Mouse (Mus musculus): ENCODE data around the gene H2afv. TPM values are rescaled to one million over a fixed set of nuclear protein-coding genes. Genes with fewer than 3 reads are reported as not detected.
A peak's percentile ranks its signal among the peaks of the same experiment; 100 is the strongest.

The H2afv gene
- 831 and 843 TPM in 2 replicates for polyA plus RNA-seq (2016; fragmentation: Nextera tagmentation; extraction: Ambion mirVana)

GRCm38 (mm10) chr11:6444077-6444853 is at the start of gene H2afv:
H2afv (minus strand) TSS chr11:6444443.
- peak; percentile 98 for ATAC-seq (ENCODE audit: low FRiP score, low read depth)
- peak within 1 kb of the TSS; percentile 83 for H3K4me3 ChIP-seq
- peak within 1 kb of the TSS; percentile 97 for H3K27ac ChIP-seq (replicated peaks)
- H3K36me3 ChIP-seq, result peaks cover 10% of the 10 kb centered on the region; the same call in 1 of the 2 replicates
- H3K4me2 ChIP-seq (replicated peaks), result peak within 1 kb of the TSS; percentile 68
- under 1% methylated on average over 79 of the region's 80 CpGs for WGBS
- H3K9ac ChIP-seq (replicated peaks), result peak within 1 kb of the TSS; percentile 84
- no peaks in the 10 kb centered on the region for H3K27me3 ChIP-seq
- H3K9me3 ChIP-seq, result no peaks in the 10 kb centered on the region
- peaks cover 10% of the 10 kb centered on the region for H3K4me1 ChIP-seq

GRCm38 (mm10) chr11:6489691-6490503 is 45.7 kb upstream of the H2afv start:
- Histone ChIP-seq H3K36me3 (no peaks in the 10 kb centered on the region), H3K9ac (replicated peaks) (no peak overlapping the region), H3K27ac (replicated peaks) (no peak overlapping the region), H3K9me3 (no peaks in the 10 kb centered on the region), H3K4me1 (no peaks in the 10 kb centered on the region), H3K4me3 (no peak overlapping the region), H3K4me2 (replicated peaks) (no peak overlapping the region), H3K27me3 (no peaks in the 10 kb centered on the region)
- ATAC-seq (ENCODE audit: low FRiP score, low read depth), result no peak
- WGBS, result 68% methylated on average over 6 of the region's 6 CpGs

GRCm38 (mm10) chr11:6489257-6489656 is 45.0 kb upstream of the H2afv start:
- H3K4me3 ChIP-seq, result no peak overlapping the region
- no peak overlapping the region for H3K4me2 ChIP-seq (replicated peaks)
- H3K9ac ChIP-seq (replicated peaks), result no peak overlapping the region
- H3K27ac ChIP-seq (replicated peaks), result no peak overlapping the region
- H3K36me3 ChIP-seq, result no peaks in the 10 kb centered on the region
- H3K27me3 ChIP-seq, result no peaks in the 10 kb centered on the region
- WGBS, result 76% methylated on average over 7 of the region's 7 CpGs
- H3K4me1 ChIP-seq, result no peaks in the 10 kb centered on the region
- ATAC-seq (ENCODE audit: low FRiP score, low read depth), result no peak
- H3K9me3 ChIP-seq, result no peaks in the 10 kb centered on the region

GRCm38 (mm10) chr11:6488041-6488684 is 43.9 kb upstream of the H2afv start:
- Histone ChIP-seq H3K36me3 (no peaks in the 10 kb centered on the region), H3K9me3 (no peaks in the 10 kb centered on the region), H3K4me3 (no peak overlapping the region), H3K27me3 (no peaks in the 10 kb centered on the region), H3K4me2 (replicated peaks) (no peak overlapping the region), H3K9ac (replicated peaks) (no peak overlapping the region), H3K27ac (replicated peaks) (no peak overlapping the region), H3K4me1 (no peaks in the 10 kb centered on the region)
- WGBS, result 97% methylated on average over 5 of the region's 5 CpGs
- no peak for ATAC-seq (ENCODE audit: low FRiP score, low read depth)

GRCm38 (mm10) chr11:6487496-6487895 is 43.3 kb upstream of the H2afv start:
- 50% methylated on average over 7 of the region's 7 CpGs for WGBS
- H3K36me3 ChIP-seq, result no peaks in the 10 kb centered on the region
- no peaks in the 10 kb centered on the region for H3K27me3 ChIP-seq
- H3K4me1 ChIP-seq, result no peaks in the 10 kb centered on the region
- no peak overlapping the region for H3K27ac ChIP-seq (replicated peaks)
- no peak for ATAC-seq (ENCODE audit: low FRiP score, low read depth)
- H3K4me2 ChIP-seq (replicated peaks), result no peak overlapping the region
- no peaks in the 10 kb centered on the region for H3K9me3 ChIP-seq
- no peak overlapping the region for H3K4me3 ChIP-seq
- no peak overlapping the region for H3K9ac ChIP-seq (replicated peaks)

- 72% methylated on average over 6 of the region's 6 CpGs for WGBS
- no peak overlapping the region for H3K4me2 ChIP-seq (replicated peaks)
- ATAC-seq (ENCODE audit: low FRiP score, low read depth), result no peak
- no peaks in the 10 kb centered on the region for H3K9me3 ChIP-seq
- H3K36me3 ChIP-seq, result no peaks in the 10 kb centered on the region
- H3K4me1 ChIP-seq, result no peaks in the 10 kb centered on the region
- H3K27me3 ChIP-seq, result no peaks in the 10 kb centered on the region
- H3K9ac ChIP-seq (replicated peaks), result no peak overlapping the region
- no peak overlapping the region for H3K4me3 ChIP-seq
- H3K27ac ChIP-seq (replicated peaks), result no peak overlapping the region
These were observed 42.7 kb upstream of the H2afv start for GRCm38 (mm10) chr11:6486916-6487315.

GRCm38 (mm10) chr11:6484244-6484959 is 40.2 kb upstream of the H2afv start:
- ATAC-seq (ENCODE audit: low FRiP score, low read depth), result no peak
- 66% methylated on average over 3 of the region's 3 CpGs for WGBS
- H3K4me1 ChIP-seq, result no peaks in the 10 kb centered on the region

GRCm38 (mm10) chr11:6483103-6483502 is 38.9 kb upstream of the H2afv start:
- Histone ChIP-seq H3K27ac (replicated peaks) (no peak overlapping the region), H3K4me2 (replicated peaks) (no peak overlapping the region), H3K27me3 (0 out of 2 replicates have a peak, but pooled peaks cover 3% of the 10 kb centered on the region), H3K4me1 (no peaks in the 10 kb centered on the region), H3K36me3 (no peaks in the 10 kb centered on the region), H3K4me3 (no peak overlapping the region), H3K9me3 (no peaks in the 10 kb centered on the region), H3K9ac (replicated peaks) (no peak overlapping the region)
- 83% methylated on average over 2 of the region's 2 CpGs for WGBS
- ATAC-seq (ENCODE audit: low FRiP score, low read depth), result no peak

More at GRCm38 (mm10) chr11:6484244-6484959, 40.2 kb upstream of the H2afv start:
- H3K9ac ChIP-seq (replicated peaks), result no peak overlapping the region
- no peak overlapping the region for H3K4me2 ChIP-seq (replicated peaks)
- no peak overlapping the region for H3K27ac ChIP-seq (replicated peaks)
- no peaks in the 10 kb centered on the region for H3K9me3 ChIP-seq
- H3K36me3 ChIP-seq, result no peaks in the 10 kb centered on the region
- H3K4me3 ChIP-seq, result no peak overlapping the region
- 0 out of 2 replicates have a peak, but pooled peaks cover 3% of the 10 kb centered on the region for H3K27me3 ChIP-seq

GRCm38 (mm10) chr11:6481669-6482185 is 37.5 kb upstream of the H2afv start:
- Histone ChIP-seq H3K4me1 (no peaks in the 10 kb centered on the region), H3K4me2 (replicated peaks) (no peak overlapping the region), H3K4me3 (no peak overlapping the region), H3K9ac (replicated peaks) (no peak overlapping the region), H3K27ac (replicated peaks) (no peak overlapping the region), H3K9me3 (no peaks in the 10 kb centered on the region), H3K36me3 (no peaks in the 10 kb centered on the region), H3K27me3 (0 out of 2 replicates have a peak, but pooled peaks cover 3% of the 10 kb centered on the region)
- ATAC-seq (ENCODE audit: low FRiP score, low read depth), result no peak
- WGBS, result 80% methylated on average over 6 of the region's 6 CpGs

GRCm38 (mm10) chr11:6480681-6481405 is 36.6 kb upstream of the H2afv start:
- no peaks in the 10 kb centered on the region for H3K9me3 ChIP-seq
- H3K27me3 ChIP-seq, result 0 out of 2 replicates have a peak, but pooled peaks cover 3% of the 10 kb centered on the region
- H3K27ac ChIP-seq (replicated peaks), result no peak overlapping the region
- H3K4me1 ChIP-seq, result no peaks in the 10 kb centered on the region
- H3K4me2 ChIP-seq (replicated peaks), result no peak overlapping the region
- no peak overlapping the region for H3K9ac ChIP-seq (replicated peaks)
- no peak overlapping the region for H3K4me3 ChIP-seq
- H3K36me3 ChIP-seq, result no peaks in the 10 kb centered on the region
- WGBS, result 86% methylated on average over 13 of the region's 13 CpGs
- ATAC-seq (ENCODE audit: low FRiP score, low read depth), result no peak

- Histone ChIP-seq H3K4me3 (no peak overlapping the region), H3K27ac (replicated peaks) (no peak overlapping the region), H3K9me3 (no peaks in the 10 kb centered on the region), H3K36me3 (no peaks in the 10 kb centered on the region), H3K4me1 (no peaks in the 10 kb centered on the region), H3K27me3 (0 out of 2 replicates have a peak, but pooled peaks cover 3% of the 10 kb centered on the region), H3K9ac (replicated peaks) (no peak overlapping the region), H3K4me2 (replicated peaks) (no peak overlapping the region)
- no peak for ATAC-seq (ENCODE audit: low FRiP score, low read depth)
- 77% methylated on average over 7 of the region's 7 CpGs for WGBS
These were observed 35.9 kb upstream of the H2afv start for GRCm38 (mm10) chr11:6480191-6480590.

Data from midbrain, embryonic 12.5 days (tissue).